Mouse (Mus musculus) thymus, postnatal 0 days (tissue): ENCODE measurements around the gene Atp6ap1. TPM values are rescaled to one million over a fixed set of nuclear protein-coding genes. Genes with fewer than 3 reads are reported as not detected.

ENCODE experiments used
- DNase-seq: peaks from one replicate; pipeline ENCODE4 v3.0.0-alpha.2; 2015; ENCODE audit warnings: low spot score
- microRNA-seq: library from miRNA; unstranded; fragments of <30 nt; microRNA quantifications from one replicate; pipeline ENCODE4, GENCODE M21; 2016; ENCODE audit warnings: borderline number of aligned reads
- polyA plus RNA-seq: library from polyadenylated mRNA; unstranded; fragments of >200 nt; fragmentation: Nextera tagmentation; extraction: Ambion mirVana; gene quantifications from 2 replicates; pipeline ENCODE4 v1.2.1, GENCODE M21; 2015

The Atp6ap1 gene
- polyA plus RNA-seq, 1 experiment from 2014 or later = 87.8 TPM

- no peak for DNase-seq
Measured at GRCm38 (mm10) chrX:74299721-74300120, 2.8 kb downstream of the Atp6ap1 start.

GRCm38 (mm10) chrX:74304867-74305700, 8.2 kb downstream of the Atp6ap1 start, which contains the start of gene Gdi1:
Gene Gdi1 (plus strand): TSS chrX:74304998.
- peak; percentile 85 for DNase-seq

GRCm38 (mm10) chrX:74312540-74313464, 15.9 kb downstream of the Atp6ap1 start, which contains the start of gene Fam50a:
Gene Fam50a (plus strand): TSS chrX:74313033.
- DNase-seq = peak; percentile 89

GRCm38 (mm10) chrX:74328725-74329161, 31.8 kb downstream of the Atp6ap1 start, which contains the start of gene Plxna3:
Gene Plxna3 (plus strand): TSS chrX:74329066.
- DNase-seq = peak; percentile 53

GRCm38 (mm10) chrX:74329215-74329671, 32.3 kb downstream of the Atp6ap1 start:
- no peak for DNase-seq

GRCm38 (mm10) chrX:74330166-74330930, 33.5 kb downstream of the Atp6ap1 start:
- no peak for DNase-seq

GRCm38 (mm10) chrX:74352645-74353466, 56.0 kb downstream of the Atp6ap1 start:
- DNase-seq = no peak

GRCm38 (mm10) chrX:74353467-74353770, 56.5 kb downstream of the Atp6ap1 start, which contains the start of gene Lage3:
Gene Lage3 (minus strand): TSS chrX:74353618.
- peak; percentile 85 for DNase-seq

Small RNA genes within 50 kb of the gene (microRNA-seq; reads per million reads assigned to microRNA genes)
- gene Mir7091 = not detected
- not detected for gene Mir7092

Other genes with a start within 250 kb of the Atp6ap1 start
- gene Opn1mw, start 169.6 kb upstream of the Atp6ap1 start, polyA plus RNA-seq = not detected in 2 replicates
- 16.6 and 16.7 TPM in 2 replicates for gene Mecp2, start 161.7 kb upstream of the Atp6ap1 start, polyA plus RNA-seq
- not detected in 2 replicates for gene Tex28, start 129.3 kb upstream of the Atp6ap1 start, polyA plus RNA-seq
- 0.51 and 0.52 TPM in 2 replicates for gene Tktl1, start 119.8 kb upstream of the Atp6ap1 start, polyA plus RNA-seq
- 108 and 110 TPM in 2 replicates for gene Flna, start 47.3 kb upstream of the Atp6ap1 start, polyA plus RNA-seq
- 19.6 and 22.5 TPM in 2 replicates for gene Emd, start 42.4 kb upstream of the Atp6ap1 start, polyA plus RNA-seq
- 838 and 891 TPM in 2 replicates for gene Rpl10, start 26.3 kb upstream of the Atp6ap1 start, polyA plus RNA-seq
- 66.0 and 71.6 TPM in 2 replicates for gene Taz, start 15.2 kb upstream of the Atp6ap1 start, polyA plus RNA-seq
- 8.1 and 9.0 TPM in 2 replicates for gene Dnase1l1, start 14.8 kb upstream of the Atp6ap1 start, polyA plus RNA-seq
- 104 and 107 TPM in 2 replicates for gene Gdi1, start 7.9 kb downstream of the Atp6ap1 start, polyA plus RNA-seq
- gene Fam50a, start 15.9 kb downstream of the Atp6ap1 start, polyA plus RNA-seq = 58.4 and 60.2 TPM in 2 replicates
- 0.83 and 0.96 TPM in 2 replicates for gene Plxna3, start 32.0 kb downstream of the Atp6ap1 start, polyA plus RNA-seq
- 123 and 138 TPM in 2 replicates for gene Lage3, start 56.5 kb downstream of the Atp6ap1 start, polyA plus RNA-seq
- 58.7 and 63.1 TPM in 2 replicates for gene Ubl4a, start 76.1 kb downstream of the Atp6ap1 start, polyA plus RNA-seq
- 19.8 and 20.1 TPM in 2 replicates for gene Slc10a3, start 76.3 kb downstream of the Atp6ap1 start, polyA plus RNA-seq
- 22.7 and 23.2 TPM in 2 replicates for gene Fam3a, start 96.2 kb downstream of the Atp6ap1 start, polyA plus RNA-seq
- gene Ikbkg, start 96.2 kb downstream of the Atp6ap1 start, polyA plus RNA-seq = 22.7 and 25.1 TPM in 2 replicates
- gene G6pdx, start 132.1 kb downstream of the Atp6ap1 start, polyA plus RNA-seq = 38.7 and 43.8 TPM in 2 replicates
- not detected in 2 replicates for gene Gm6880, start 184.3 kb downstream of the Atp6ap1 start, polyA plus RNA-seq